In genomic region chr1:176827365-176827764, GRCm38 (mm10) we compare ENCODE assay signal across 9 mouse cellular contexts. TPM values are rescaled to one million over a fixed set of nuclear protein-coding genes. Genes with fewer than 3 reads are reported as not detected.
DNase-seq lines count a peak whose midpoint lies in the region; ATAC-seq and TF ChIP-seq lines count a peak whose summit lies in the region.
"Had no signal": no experiment of that assay in that cellular context is flagged by ENCODE, and none has a peak within 500 bp of the region (broad histone marks: within the 10 kb centered on the region; RNA-seq: fewer than 3 reads in every experiment).

No protein-coding gene starts in this region.

- H3K4me3 ChIP-seq in liver, postnatal 0 days (ENCODE audit: low read depth, low read length), result no peak overlapping the region
- H3K4me3 ChIP-seq in forebrain, embryonic 12.5 days (replicated peaks), result no peak overlapping the region
- H3K4me3 ChIP-seq in cerebellum, adult 2 months (replicated peaks; ENCODE audit: insufficient read depth, low read depth, low read length), result no peak overlapping the region

- H3K4me1 ChIP-seq in liver, postnatal 0 days (ENCODE audit: insufficient read depth), result peaks cover 21% of the 10 kb centered on the region
- H3K4me1 ChIP-seq in forebrain, embryonic 12.5 days, result no peaks in the 10 kb centered on the region
- peaks cover 3% of the 10 kb centered on the region; the same call in 1 of the 2 replicates for H3K4me1 ChIP-seq in cerebellum, adult 2 months (ENCODE audit: control insufficient read depth, insufficient read depth, low read length)

- peak; percentile 90 to 95 for DNase-seq in adrenal gland, adult (ENCODE audit: inconsistent age in 2 of 2, low spot score in 1 of 2)
- DNase-seq in adrenal gland, postnatal 4 days (ENCODE audit: low spot score in 2 of 2), result no peak
- peak; percentile 35 to 62 for DNase-seq in urinary bladder, postnatal 36 days (ENCODE audit: low spot score in 2 of 2)
- DNase-seq in urinary bladder, adult 2 months (ENCODE audit: low spot score), result no peak
- peak; percentile 65 for DNase-seq in liver, postnatal 0 days
- DNase-seq in layer of hippocampus, adult 9-11 months, result no peak
- DNase-seq in cerebellum, adult 2 months, result no peak
- DNase-seq: kidney, postnatal 25 days had no signal

- TF ChIP-seq CTCF in liver, postnatal 0 days (IDR thresholded peaks at IDR 0.05; ENCODE audit: low read depth), result no peak
- TF ChIP-seq CTCF in cerebellum, adult 2 months (IDR thresholded peaks at IDR 0.05; ENCODE audit: borderline replicate concordance, insufficient read depth, low read depth, low read length), result no peak

- ATAC-seq in liver, postnatal 0 days, result peak; percentile 69
- no peak for ATAC-seq in forebrain, embryonic 12.5 days (ENCODE audit: low FRiP score)

- H3K27ac ChIP-seq in liver, postnatal 0 days (ENCODE audit: low read depth), result peak overlapping the region; percentile 69
- H3K27ac ChIP-seq in forebrain, embryonic 12.5 days, result no peak overlapping the region
- H3K27ac ChIP-seq in cerebellum, adult 2 months (ENCODE audit: insufficient read depth, low read length), result no peak overlapping the region

- WGBS in liver, postnatal 0 days (ENCODE audit: insufficient replicate concordance), result 42% methylated on average over 4 of the region's 4 CpGs
- 84% methylated on average over 4 of the region's 4 CpGs for WGBS in forebrain, embryonic 12.5 days
- 83% methylated on average over 4 of the region's 4 CpGs for WGBS in cerebellum, adult 2 months

- no peaks in the 10 kb centered on the region for H3K27me3 ChIP-seq in liver, postnatal 0 days (ENCODE audit: insufficient read depth, low read length)
- H3K27me3 ChIP-seq in forebrain, embryonic 12.5 days, result no peaks in the 10 kb centered on the region
- H3K27me3 ChIP-seq in cerebellum, adult 2 months (ENCODE audit: control insufficient read depth, insufficient read depth, low read length), result no peaks in the 10 kb centered on the region

- no peak overlapping the region for H3K4me2 ChIP-seq in liver, postnatal 0 days (ENCODE audit: low read depth, low read length)
- no peak overlapping the region for H3K4me2 ChIP-seq in forebrain, embryonic 12.5 days

- no peak for TF ChIP-seq POLR2A in cerebellum, adult 2 months (IDR thresholded peaks at IDR 0.05; ENCODE audit: borderline replicate concordance, insufficient read depth, low read length)

- 0 out of 2 replicates have a peak, but pooled peaks cover 10% of the 10 kb centered on the region for H3K36me3 ChIP-seq in liver, postnatal 0 days (replicated peaks; ENCODE audit: insufficient read depth, low read length)
- H3K36me3 ChIP-seq in forebrain, embryonic 12.5 days (replicated peaks), result no peaks in the 10 kb centered on the region

- TF ChIP-seq EP300 in liver, postnatal 0 days (IDR thresholded peaks at IDR 0.05; ENCODE audit: low read depth), result no peak

- no peaks in the 10 kb centered on the region for H3K9me3 ChIP-seq in liver, postnatal 0 days (ENCODE audit: low read length)
- H3K9me3 ChIP-seq in forebrain, embryonic 12.5 days, result no peaks in the 10 kb centered on the region

- H3K9ac ChIP-seq in liver, postnatal 0 days (replicated peaks), result 0 out of 2 replicates have a peak overlapping the region, but pooled peaks have one; percentile 11
- no peak overlapping the region for H3K9ac ChIP-seq in forebrain, embryonic 12.5 days

RNA-seq across cellular contexts. Expression of gene Sdccag8, which starts 12.9 kb away (rescaled TPM):
- 10 to 100 TPM in 1 of 2 experiments, 1 to 10 TPM in 1; 8.9 to 12.9 TPM for total RNA-seq in adrenal gland, postnatal 4 days (2021)
- polyA plus RNA-seq in urinary bladder, adult 2 months (2012; rRNA removed), result 7.2 and 7.3 TPM in 2 replicates
- 4.2 and 4.5 TPM in 2 replicates for polyA plus RNA-seq in liver, postnatal 0 days (2015; fragmentation: Nextera tagmentation; extraction: Ambion mirVana)
- 22.8 and 23.3 TPM in 2 replicates for polyA plus RNA-seq in forebrain, embryonic 12.5 days (2016; fragmentation: Nextera tagmentation; extraction: Ambion mirVana)
- 11.7 and 12.8 TPM in 2 replicates for polyA plus RNA-seq in cerebellum, adult 2 months (2012; rRNA removed)

RNA-seq across cellular contexts. Expression of gene Cep170, which starts 13.5 kb away (rescaled TPM):
- 10 to 100 TPM; 42.7 to 43.6 TPM for total RNA-seq in adrenal gland, postnatal 4 days (2021)
- polyA plus RNA-seq in urinary bladder, adult 2 months (2012; rRNA removed), result 12.2 and 13.9 TPM in 2 replicates
- polyA plus RNA-seq in liver, postnatal 0 days (2015; fragmentation: Nextera tagmentation; extraction: Ambion mirVana), result 2.6 and 4.4 TPM in 2 replicates
- 104 and 108 TPM in 2 replicates for polyA plus RNA-seq in forebrain, embryonic 12.5 days (2016; fragmentation: Nextera tagmentation; extraction: Ambion mirVana)
- 69.6 and 76.1 TPM in 2 replicates for polyA plus RNA-seq in cerebellum, adult 2 months (2012; rRNA removed)

Comparison
In these comparisons a context has a peak if more than half of its experiments do, and no peak if none do; other contexts are left out.
1. DNase-seq: peak in adrenal gland, adult (2 of 2), urinary bladder, postnatal 36 days (2 of 2) and liver, postnatal 0 days (single experiment); none in adrenal gland, postnatal 4 days (0 of 2), urinary bladder, adult 2 months (single experiment), layer of hippocampus, adult 9-11 months (single experiment) and cerebellum, adult 2 months (0 of 2).